Mouse (Mus musculus): ENCODE measurements at regions not wholly inside any gene's neighbourhood (a gene's known extent, or its start where the extent isn't known, plus 50 kb on each side); places are given as distances from the start of the nearest gene placed in this dataset.
"Not testable (repeated sequence)": the region's sequence is repeated elsewhere in the genome, so short reads cannot be mapped to it uniquely, and the experiment has no call there.

DNA sequence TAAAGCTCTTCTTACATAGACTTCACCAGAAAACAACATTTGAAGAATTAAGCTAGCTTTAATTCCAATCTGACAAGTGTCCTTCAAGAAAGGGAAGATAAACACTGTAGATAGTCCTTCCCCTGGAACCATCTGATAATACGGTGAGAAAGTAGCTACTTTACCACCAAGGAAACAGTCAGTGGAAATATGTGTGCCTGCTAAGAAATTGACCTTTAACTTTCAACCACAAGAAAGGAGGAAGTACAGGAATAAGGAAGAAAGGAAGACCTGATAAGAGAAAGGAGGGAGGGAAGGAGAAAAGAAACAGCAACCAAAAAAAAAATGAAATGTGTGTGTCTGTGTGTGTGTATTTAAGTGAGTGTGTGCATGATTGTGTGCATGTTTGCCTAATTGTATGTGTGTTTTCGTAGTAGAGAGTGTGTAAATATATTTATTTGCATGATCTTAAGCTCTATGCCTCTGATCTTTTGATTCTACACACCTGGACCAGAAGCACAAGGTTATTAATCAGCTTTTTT lies 831.3 kb downstream of the Pla2g4a start:
- H3K36me3 ChIP-seq (ENCODE audit: insufficient read depth, low read length) = no peaks in the 10 kb centered on the region
- H3K9ac ChIP-seq (ENCODE audit: low read depth, low read length) = no peak overlapping the region
- no peak overlapping the region for H3K4me2 ChIP-seq (ENCODE audit: low read length)
- H3K27ac ChIP-seq = no peak overlapping the region
- no peak for DNase-seq (ENCODE audit: low spot score)
- H3K4me1 ChIP-seq (replicated peaks; ENCODE audit: insufficient read depth, low read length) = no peaks in the 10 kb centered on the region
- H3K4me3 ChIP-seq (replicated peaks; ENCODE audit: low read depth, low read length) = no peak overlapping the region
- TF ChIP-seq CTCF (IDR thresholded peaks at IDR 0.05; ENCODE audit: low read depth) = no peak
- no peak for ATAC-seq (replicated peaks; ENCODE audit: low FRiP score, low read depth)
- WGBS = 73% methylated on average over 2 of the region's 2 CpGs
- no peaks in the 10 kb centered on the region for H3K27me3 ChIP-seq (ENCODE audit: insufficient read depth, low read length)
- H3K9me3 ChIP-seq (replicated peaks; ENCODE audit: low read length) = no peaks in the 10 kb centered on the region

DNA sequence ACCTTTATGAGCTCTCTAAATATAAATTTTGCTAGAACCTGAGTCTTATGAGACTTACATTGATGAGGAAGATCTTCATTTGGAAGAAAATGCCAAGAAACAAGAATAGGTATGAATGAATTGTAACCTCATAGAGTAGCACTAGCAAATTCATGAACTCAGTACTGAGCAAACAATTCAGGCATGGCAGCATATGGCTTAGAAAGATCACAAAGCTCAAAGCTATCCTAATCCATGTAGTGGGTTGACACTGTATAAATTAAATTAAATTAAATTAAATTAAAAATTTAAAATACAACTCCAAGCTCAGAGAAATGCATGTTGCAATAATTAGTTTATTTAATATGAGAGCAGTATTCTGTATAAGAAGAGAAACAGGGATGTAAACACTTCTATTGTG lies 832.0 kb downstream of the Pla2g4a start:
- DNase-seq (ENCODE audit: low spot score) (no peak), ATAC-seq (replicated peaks; ENCODE audit: low FRiP score, low read depth) (no peak)
- H3K4me2 ChIP-seq (ENCODE audit: low read length) = no peak overlapping the region
- no peaks in the 10 kb centered on the region for H3K27me3 ChIP-seq (ENCODE audit: insufficient read depth, low read length)
- no peaks in the 10 kb centered on the region for H3K36me3 ChIP-seq (ENCODE audit: insufficient read depth, low read length)
- H3K9ac ChIP-seq (ENCODE audit: low read depth, low read length) = no peak overlapping the region
- H3K4me1 ChIP-seq (replicated peaks; ENCODE audit: insufficient read depth, low read length) = no peaks in the 10 kb centered on the region
- H3K27ac ChIP-seq = no peak overlapping the region
- no peak for TF ChIP-seq CTCF (IDR thresholded peaks at IDR 0.05; ENCODE audit: low read depth)
- H3K9me3 ChIP-seq (replicated peaks; ENCODE audit: low read length) = no peaks in the 10 kb centered on the region
- no peak overlapping the region for H3K4me3 ChIP-seq (replicated peaks; ENCODE audit: low read depth, low read length)

DNA sequence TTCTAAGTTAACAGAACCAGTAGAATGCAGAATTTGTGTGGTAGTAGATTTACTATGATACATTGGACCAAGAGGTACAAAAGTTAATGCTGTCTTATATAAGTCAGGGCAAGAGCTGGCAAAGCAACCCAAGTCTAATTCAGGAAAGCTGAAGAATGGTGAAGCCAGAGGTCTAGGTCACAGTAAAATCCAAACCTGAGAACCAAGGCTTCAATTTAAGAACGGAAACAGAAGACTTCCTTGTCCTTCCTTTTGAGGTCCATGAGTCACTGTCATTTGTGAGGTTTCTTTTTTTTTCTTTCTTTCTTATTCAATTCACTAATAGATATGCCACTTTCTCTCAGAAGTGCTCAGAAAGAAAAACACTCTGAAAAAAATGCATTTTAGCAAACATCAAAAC lies 833.4 kb downstream of the Pla2g4a start:
- no peaks in the 10 kb centered on the region for H3K4me1 ChIP-seq (replicated peaks; ENCODE audit: insufficient read depth, low read length)
- no peaks in the 10 kb centered on the region for H3K9me3 ChIP-seq (replicated peaks; ENCODE audit: low read length)
- DNase-seq (ENCODE audit: low spot score) (no peak), ATAC-seq (replicated peaks; ENCODE audit: low FRiP score, low read depth) (no peak)
- H3K27ac ChIP-seq = no peak overlapping the region
- no peak overlapping the region for H3K9ac ChIP-seq (ENCODE audit: low read depth, low read length)
- H3K27me3 ChIP-seq (ENCODE audit: insufficient read depth, low read length) = no peaks in the 10 kb centered on the region
- no peak overlapping the region for H3K4me2 ChIP-seq (ENCODE audit: low read length)
- no peak for TF ChIP-seq CTCF (IDR thresholded peaks at IDR 0.05; ENCODE audit: low read depth)
- no peak overlapping the region for H3K4me3 ChIP-seq (replicated peaks; ENCODE audit: low read depth, low read length)
- no peaks in the 10 kb centered on the region for H3K36me3 ChIP-seq (ENCODE audit: insufficient read depth, low read length)
- WGBS = 41% methylated on average over 1 of the region's 1 CpGs

DNA sequence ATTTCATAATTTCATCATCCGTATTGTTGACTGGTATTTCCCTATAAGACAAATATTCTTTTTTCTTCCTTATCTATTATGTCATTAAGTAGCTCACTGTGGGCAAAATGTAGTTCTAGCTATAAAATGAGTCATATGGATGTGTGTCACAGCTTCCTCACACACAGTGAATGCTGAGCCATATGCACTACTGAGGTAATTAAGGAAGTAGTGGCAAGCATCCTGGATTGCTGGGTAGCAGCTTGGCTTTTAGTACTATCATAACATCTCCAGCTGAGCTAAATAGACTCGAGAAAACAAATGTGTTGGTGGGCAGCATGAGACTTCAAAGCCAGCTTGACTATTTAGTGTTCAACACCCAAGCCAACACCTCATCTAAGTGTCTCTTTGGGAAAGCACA lies 857.7 kb downstream of the Pla2g4a start:
- 44% methylated on average over 2 of the region's 2 CpGs for WGBS
- Histone ChIP-seq H3K4me3 (replicated peaks; ENCODE audit: low read depth, low read length) (no peak overlapping the region), H3K9ac (ENCODE audit: low read depth, low read length) (no peak overlapping the region), H3K27me3 (ENCODE audit: insufficient read depth, low read length) (no peaks in the 10 kb centered on the region), H3K36me3 (ENCODE audit: insufficient read depth, low read length) (no peaks in the 10 kb centered on the region), H3K4me2 (ENCODE audit: low read length) (no peak overlapping the region), H3K9me3 (replicated peaks; ENCODE audit: low read length) (no peaks in the 10 kb centered on the region), H3K4me1 (replicated peaks; ENCODE audit: insufficient read depth, low read length) (no peaks in the 10 kb centered on the region), H3K27ac (no peak overlapping the region)
- TF ChIP-seq CTCF (IDR thresholded peaks at IDR 0.05; ENCODE audit: low read depth) = no peak
- no peak for DNase-seq (ENCODE audit: low spot score)
- no peak for ATAC-seq (replicated peaks; ENCODE audit: low FRiP score, low read depth)

DNA sequence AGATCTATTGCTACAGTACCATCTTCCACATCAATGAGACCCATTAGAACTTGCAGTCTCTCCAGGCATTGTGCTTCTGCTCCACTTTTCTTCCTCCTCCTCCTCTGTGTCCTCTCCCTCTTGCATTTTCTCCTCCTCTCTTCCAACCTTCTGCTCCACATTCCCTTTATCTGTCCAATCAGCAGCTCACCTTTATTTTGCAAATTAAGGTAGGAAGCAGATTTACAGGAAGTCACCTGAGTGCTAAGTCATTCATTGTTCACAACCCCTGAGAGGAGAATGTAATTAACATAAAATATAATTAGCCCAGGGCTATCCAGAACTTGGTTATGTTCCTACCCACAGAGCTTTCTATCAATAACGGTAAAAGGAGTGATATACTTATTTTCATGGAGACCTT lies 863.7 kb downstream of the Pla2g4a start:
- H3K9me3 ChIP-seq (replicated peaks; ENCODE audit: low read length) = no peaks in the 10 kb centered on the region
- no peak for TF ChIP-seq CTCF (IDR thresholded peaks at IDR 0.05; ENCODE audit: low read depth)
- no peaks in the 10 kb centered on the region for H3K4me1 ChIP-seq (replicated peaks; ENCODE audit: insufficient read depth, low read length)
- no peak overlapping the region for H3K4me2 ChIP-seq (ENCODE audit: low read length)
- no peaks in the 10 kb centered on the region for H3K27me3 ChIP-seq (ENCODE audit: insufficient read depth, low read length)
- no peak overlapping the region for H3K4me3 ChIP-seq (replicated peaks; ENCODE audit: low read depth, low read length)
- DNase-seq (ENCODE audit: low spot score) (no peak), ATAC-seq (replicated peaks; ENCODE audit: low FRiP score, low read depth) (no peak)
- H3K9ac ChIP-seq (ENCODE audit: low read depth, low read length) = no peak overlapping the region
- H3K27ac ChIP-seq = no peak overlapping the region
- WGBS = 87% methylated on average over 1 of the region's 1 CpGs
- H3K36me3 ChIP-seq (ENCODE audit: insufficient read depth, low read length) = no peaks in the 10 kb centered on the region

DNA sequence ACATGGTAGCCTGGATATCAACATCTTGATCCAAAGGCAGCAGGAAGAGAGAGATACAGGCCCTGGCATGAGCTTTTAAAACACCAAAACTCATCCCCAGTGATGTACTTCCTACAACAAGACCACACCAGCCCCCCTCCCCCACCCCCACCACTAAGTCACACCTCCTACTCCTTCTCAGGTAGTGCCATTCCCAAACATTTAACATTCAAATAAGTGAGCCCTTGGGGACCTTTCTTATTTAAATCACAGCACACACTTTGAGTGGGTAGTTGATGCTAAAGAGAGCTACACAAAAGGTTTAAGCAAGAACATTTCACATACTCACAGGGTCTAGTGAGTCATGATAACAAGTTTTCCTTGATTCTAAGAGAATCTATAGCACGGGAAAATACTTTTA lies 886.4 kb downstream of the Pla2g4a start:
- no peaks in the 10 kb centered on the region for H3K4me1 ChIP-seq (replicated peaks; ENCODE audit: insufficient read depth, low read length)
- no peaks in the 10 kb centered on the region for H3K9me3 ChIP-seq (replicated peaks; ENCODE audit: low read length)
- H3K4me2 ChIP-seq (ENCODE audit: low read length) = no peak overlapping the region
- no peak overlapping the region for H3K27ac ChIP-seq
- ATAC-seq (replicated peaks; ENCODE audit: low FRiP score, low read depth) = no peak
- DNase-seq (ENCODE audit: low spot score) = no peak
- no peak overlapping the region for H3K9ac ChIP-seq (ENCODE audit: low read depth, low read length)
- no peak overlapping the region for H3K4me3 ChIP-seq (replicated peaks; ENCODE audit: low read depth, low read length)
- WGBS = 81% methylated on average over 1 of the region's 1 CpGs
- no peaks in the 10 kb centered on the region for H3K27me3 ChIP-seq (ENCODE audit: insufficient read depth, low read length)
- no peak for TF ChIP-seq CTCF (IDR thresholded peaks at IDR 0.05; ENCODE audit: low read depth)
- no peaks in the 10 kb centered on the region for H3K36me3 ChIP-seq (ENCODE audit: insufficient read depth, low read length)

DNA sequence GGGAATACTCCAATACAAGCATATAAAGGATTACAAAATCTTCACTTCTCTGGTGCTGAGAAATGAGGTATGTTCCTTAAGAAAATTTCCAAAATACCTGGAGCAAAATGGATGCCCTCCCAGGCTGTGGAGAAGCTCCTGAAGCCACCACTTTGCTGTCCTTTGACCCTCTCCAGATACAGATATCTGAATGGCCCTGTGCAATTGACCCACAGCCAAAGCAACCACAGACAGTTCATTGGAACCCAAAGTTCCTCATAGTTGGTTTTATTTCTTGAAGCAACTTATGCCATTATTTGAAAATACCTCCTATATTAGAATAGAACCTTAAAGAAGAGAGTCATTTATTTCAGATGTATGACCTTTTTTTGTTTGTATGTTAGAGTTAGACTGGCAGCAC lies 891.5 kb downstream of the Pla2g4a start:
- no peaks in the 10 kb centered on the region for H3K9me3 ChIP-seq (replicated peaks; ENCODE audit: low read length)
- no peak overlapping the region for H3K4me3 ChIP-seq (replicated peaks; ENCODE audit: low read depth, low read length)
- H3K36me3 ChIP-seq (ENCODE audit: insufficient read depth, low read length) = no peaks in the 10 kb centered on the region
- H3K27ac ChIP-seq = no peak overlapping the region
- H3K4me1 ChIP-seq (replicated peaks; ENCODE audit: insufficient read depth, low read length) = no peaks in the 10 kb centered on the region
- H3K9ac ChIP-seq (ENCODE audit: low read depth, low read length) = no peak overlapping the region
- no peak for TF ChIP-seq CTCF (IDR thresholded peaks at IDR 0.05; ENCODE audit: low read depth)
- H3K4me2 ChIP-seq (ENCODE audit: low read length) = no peak overlapping the region
- no peak for ATAC-seq (replicated peaks; ENCODE audit: low FRiP score, low read depth)
- DNase-seq (ENCODE audit: low spot score) = no peak
- no peaks in the 10 kb centered on the region for H3K27me3 ChIP-seq (ENCODE audit: insufficient read depth, low read length)

DNA sequence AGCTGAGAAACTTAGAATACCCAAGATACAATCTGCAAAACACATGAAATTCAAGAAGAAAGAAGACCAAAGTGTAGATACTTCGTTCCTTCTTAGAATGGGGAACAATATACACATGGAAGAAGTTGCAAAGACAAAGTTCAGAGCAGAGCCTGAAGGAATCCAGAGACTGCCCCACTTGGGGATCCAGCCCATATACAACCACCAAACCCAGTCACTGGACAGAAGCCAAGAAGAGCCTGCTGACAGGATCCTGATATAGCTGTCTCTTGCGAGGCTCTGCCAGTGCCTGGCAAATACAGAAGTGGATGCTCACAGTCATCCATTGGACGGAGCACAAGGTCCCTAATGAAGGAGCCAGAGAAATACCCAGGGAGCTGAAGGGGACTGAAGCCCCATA lies 898.1 kb downstream of the Pla2g4a start:
- H3K4me3 ChIP-seq (replicated peaks; ENCODE audit: low read depth, low read length); H3K36me3 ChIP-seq (ENCODE audit: insufficient read depth, low read length); H3K27ac ChIP-seq; H3K27me3 ChIP-seq (ENCODE audit: insufficient read depth, low read length); DNase-seq (ENCODE audit: low spot score); H3K9me3 ChIP-seq (replicated peaks; ENCODE audit: low read length); ATAC-seq (replicated peaks; ENCODE audit: low FRiP score, low read depth); H3K4me1 ChIP-seq (replicated peaks; ENCODE audit: insufficient read depth, low read length); H3K4me2 ChIP-seq (ENCODE audit: low read length); H3K9ac ChIP-seq (ENCODE audit: low read depth, low read length): not testable (repeated sequence)
- 68% methylated on average over 3 of the region's 3 CpGs for WGBS

Data from kidney, postnatal 0 days (tissue).